Mouse (Mus musculus) embryonic facial prominence, embryonic 11.5 days (tissue): ENCODE results near the gene Srd5a1. TPM values are rescaled to one million over a fixed set of nuclear protein-coding genes. Genes with fewer than 3 reads are reported as not detected.
"Not testable (repeated sequence)": the region's sequence is repeated elsewhere in the genome, so short reads cannot be mapped to it uniquely, and the experiment has no call there.

Experiments
- ATAC-seq: fragments of 200-750 bp; cut with Nextera tagmentation; replicated peaks from 2 replicates; pipeline ENCODE4 v1.8.0; 2017; ENCODE audit warnings: low read depth; ENCODE audit not compliant: insufficient number of reproducible peaks, low FRiP score, low TSS enrichment
- DNase-seq: peaks from one replicate; pipeline ENCODE4 v3.0.0-alpha.2; 2015; ENCODE audit warnings: low spot score
- H3K27ac ChIP-seq: fragments of 300-500 bp; sonication (generic); replicated peaks from 2 replicates; pipeline ENCODE4 v1.5.1; 2014; ENCODE audit warnings: mild to moderate bottlenecking, low read depth, low read length, control low read depth
- H3K27me3 ChIP-seq: fragments of 300-500 bp; sonication (generic); 2 replicates; pipeline ENCODE4 v1.6.1; 2014; ENCODE audit warnings: mild to moderate bottlenecking, low read length, moderate library complexity, mixed read lengths; ENCODE audit not compliant: control insufficient read depth, insufficient read depth
- H3K36me3 ChIP-seq: fragments of 300-500 bp; sonication (generic); replicated peaks from 2 replicates; pipeline ENCODE4 v1.6.1; 2014; ENCODE audit warnings: low read depth, mild to moderate bottlenecking, low read length, moderate library complexity, mixed read lengths; ENCODE audit not compliant: control insufficient read depth, insufficient read depth
- H3K4me1 ChIP-seq: fragments of 300-500 bp; sonication (generic); 2 replicates; pipeline ENCODE4 v1.6.1; 2014; ENCODE audit warnings: low read length, mixed read lengths; ENCODE audit not compliant: control insufficient read depth, insufficient read depth
- H3K4me2 ChIP-seq: fragments of 300-500 bp; sonication (generic); 2 replicates; pipeline ENCODE4 v1.6.1; 2014; ENCODE audit warnings: low read depth, mild to moderate bottlenecking, control low read depth, low read length, moderate library complexity
- H3K4me3 ChIP-seq: fragments of 300-500 bp; sonication (generic); 2 replicates; pipeline ENCODE4 v1.5.1; 2014; ENCODE audit warnings: low read depth, low read length, control low read depth
- H3K9ac ChIP-seq: fragments of 300-500 bp; sonication (generic); replicated peaks from 2 replicates; pipeline ENCODE4 v1.6.1; 2014; ENCODE audit warnings: mild to moderate bottlenecking, control low read depth, low read length
- H3K9me3 ChIP-seq: fragments of 300-500 bp; sonication (generic); replicated peaks from 2 replicates; pipeline ENCODE4 v1.6.1; 2016; ENCODE audit warnings: mild to moderate bottlenecking, low read length, inconsistent platforms, mixed read lengths; ENCODE audit not compliant: control insufficient read depth
- WGBS: fragments of 180-500 bp; shearing (Covaris S2); extraction: QIAGEN DNeasy Blood & Tissue Kit; methylation state at CpG from one replicate; pipeline ENCODE4 v1.1.7; 2014; 5-methylcytosine and 5-hydroxymethylcytosine counted together
- polyA plus RNA-seq: library from polyadenylated mRNA; unstranded; fragments of >200 nt; fragmentation: Nextera tagmentation; extraction: Ambion mirVana; gene quantifications from 2 replicates; pipeline ENCODE4 v1.2.1, GENCODE M21; 2014

Srd5a1 gene
- polyA plus RNA-seq, 1 experiment from 2014 or later: 20.8 TPM

DNA sequence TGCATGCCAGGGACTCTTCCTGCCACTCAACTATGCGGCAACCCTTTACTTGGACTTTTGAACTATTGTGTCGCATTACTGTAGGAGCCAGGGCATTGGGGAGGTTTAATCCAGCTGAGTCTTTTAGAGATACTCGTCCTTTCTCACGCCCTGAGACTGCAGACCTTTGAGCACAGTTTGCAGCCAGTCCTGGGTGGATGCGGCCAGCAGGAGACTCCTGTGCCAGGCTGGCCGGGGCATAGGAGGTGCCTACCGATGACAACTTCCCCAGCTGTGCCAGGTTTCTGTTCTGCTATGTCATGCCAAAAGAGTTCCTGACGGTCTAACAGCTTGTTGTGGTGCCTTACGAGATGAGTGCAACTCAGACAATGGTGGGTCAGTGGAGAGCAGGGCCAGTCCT lies 42.0 kb downstream of the Srd5a1 start:
- WGBS: 84% methylated on average over 9 of the region's 9 CpGs
- Histone ChIP-seq H3K36me3 (no peaks in the 10 kb centered on the region), H3K9me3 (no peaks in the 10 kb centered on the region), H3K4me1 (no peaks in the 10 kb centered on the region), H3K27me3 (no peaks in the 10 kb centered on the region), H3K4me3 (no peak overlapping the region), H3K4me2 (no peak overlapping the region), H3K27ac (no peak overlapping the region), H3K9ac (no peak overlapping the region)
- no peak for ATAC-seq
- no peak for DNase-seq

GRCm38 (mm10) chr13:69565401-69565800 lies 45.8 kb downstream of the Srd5a1 start:
- not testable (repeated sequence) for H3K27me3 ChIP-seq, DNase-seq, H3K4me3 ChIP-seq, H3K4me2 ChIP-seq, H3K9me3 ChIP-seq, ATAC-seq, H3K36me3 ChIP-seq, H3K4me1 ChIP-seq, H3K27ac ChIP-seq, H3K9ac ChIP-seq
- 93% methylated on average over 4 of the region's 4 CpGs for WGBS

- Histone ChIP-seq H3K9ac (no peak overlapping the region), H3K4me2 (no peak overlapping the region), H3K9me3 (no peaks in the 10 kb centered on the region), H3K27ac (no peak overlapping the region), H3K27me3 (no peaks in the 10 kb centered on the region), H3K4me3 (no peak overlapping the region), H3K4me1 (no peaks in the 10 kb centered on the region), H3K36me3 (no peaks in the 10 kb centered on the region)
- DNase-seq (no peak), ATAC-seq (no peak)
Observed at GRCm38 (mm10) chr13:69564573-69564972, 46.7 kb downstream of the Srd5a1 start.

DNA sequence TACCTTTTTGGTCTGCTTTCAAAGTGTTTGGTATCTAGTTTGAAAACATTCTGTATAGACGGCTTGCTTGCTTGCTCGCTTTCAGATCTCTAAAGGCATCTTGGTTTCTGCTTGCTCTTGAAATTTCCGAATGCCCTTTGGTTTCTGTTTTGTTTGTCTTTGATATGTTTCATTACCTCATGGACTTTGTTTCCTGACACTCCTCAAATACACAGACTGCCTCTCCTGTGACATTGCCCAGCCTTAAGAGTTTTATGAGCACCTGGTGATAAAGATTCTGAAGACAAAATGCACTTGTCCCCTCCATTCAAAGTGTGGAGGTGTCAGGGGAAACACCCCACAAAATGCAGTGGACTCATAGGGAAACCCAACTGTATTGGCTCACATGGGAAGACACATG lies 47.3 kb downstream of the Srd5a1 start:
- no peak for ATAC-seq
- 74% methylated on average over 3 of the region's 3 CpGs for WGBS
- H3K9ac ChIP-seq: no peak overlapping the region

DNA sequence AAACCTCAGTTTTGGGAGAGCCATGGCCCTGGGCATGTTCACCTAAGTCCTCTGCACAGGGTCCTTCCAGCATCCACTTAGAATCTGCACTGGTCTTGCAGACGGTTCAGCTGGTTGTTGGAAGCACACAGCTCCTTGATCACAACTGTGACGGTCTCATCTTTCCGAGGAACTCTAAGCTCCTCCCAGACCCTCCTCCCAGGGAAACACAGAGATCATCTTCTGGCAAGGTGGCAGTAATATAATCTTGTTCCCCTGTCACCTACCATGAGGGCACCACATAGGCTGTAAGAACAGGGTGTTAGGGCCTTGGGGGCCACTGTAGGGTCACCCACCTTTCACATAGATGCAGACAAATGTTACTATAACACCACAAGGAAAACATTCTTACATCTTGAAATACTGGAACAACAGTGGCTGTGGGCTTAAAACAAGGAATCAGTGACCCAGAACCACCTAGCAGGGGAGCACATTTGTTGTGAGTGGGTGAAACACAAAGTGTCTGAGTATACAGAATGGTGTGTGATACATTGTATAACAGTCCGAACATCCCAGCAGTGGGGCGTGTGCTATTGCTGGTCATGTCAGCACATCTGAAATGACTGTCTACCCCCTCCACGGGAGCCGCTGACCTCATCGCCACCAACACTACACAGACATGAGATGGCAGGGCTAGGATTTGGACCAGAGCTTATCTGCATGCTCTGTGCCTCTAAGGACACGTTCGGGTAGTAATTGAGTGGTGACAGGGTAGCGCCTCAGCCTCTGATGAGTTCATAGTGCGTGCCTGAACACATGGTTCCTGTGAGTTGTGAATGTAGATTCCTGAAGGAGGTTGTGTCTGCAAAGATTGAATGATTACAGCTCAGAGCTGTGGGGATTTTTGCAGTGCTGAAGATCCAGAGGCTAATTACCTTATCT lies 48.3 kb downstream of the Srd5a1 start:
- ATAC-seq (no peak), DNase-seq (no peak)
- 74% methylated on average over 12 of the region's 12 CpGs for WGBS
- Histone ChIP-seq H3K9me3 (no peaks in the 10 kb centered on the region), H3K36me3 (no peaks in the 10 kb centered on the region), H3K27ac (no peak overlapping the region), H3K4me2 (no peak overlapping the region), H3K4me3 (no peak overlapping the region), H3K4me1 (no peaks in the 10 kb centered on the region), H3K9ac (no peak overlapping the region), H3K27me3 (no peaks in the 10 kb centered on the region)

More for the DNA sequence above, 47.3 kb downstream of the Srd5a1 start:
- no peaks in the 10 kb centered on the region for H3K36me3 ChIP-seq
- no peaks in the 10 kb centered on the region for H3K9me3 ChIP-seq
- no peak overlapping the region for H3K4me3 ChIP-seq
- H3K4me1 ChIP-seq: no peaks in the 10 kb centered on the region
- H3K4me2 ChIP-seq: no peak overlapping the region
- no peaks in the 10 kb centered on the region for H3K27me3 ChIP-seq
- no peak for DNase-seq
- H3K27ac ChIP-seq: no peak overlapping the region

DNA sequence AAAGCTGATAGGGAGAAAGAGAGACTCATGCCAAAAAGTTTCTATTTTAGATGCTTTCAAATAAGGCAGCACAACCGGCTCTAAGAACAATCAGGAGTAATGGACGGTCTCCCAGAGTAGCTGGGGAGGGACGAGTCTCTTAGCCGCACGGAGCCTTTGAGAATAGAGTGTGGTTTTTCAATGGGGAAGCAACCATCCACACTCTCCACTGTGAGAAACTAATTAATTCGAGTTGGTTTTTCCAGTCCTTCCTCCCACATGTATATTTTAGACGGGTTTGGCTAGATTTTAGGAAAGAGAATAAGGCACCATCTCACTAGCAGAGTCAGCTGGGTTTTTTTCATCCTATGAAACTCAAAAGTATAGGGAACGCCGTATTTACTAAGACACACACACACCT lies 49.2 kb downstream of the Srd5a1 start:
- H3K9ac ChIP-seq: no peak overlapping the region
- H3K4me1 ChIP-seq: no peaks in the 10 kb centered on the region
- no peak overlapping the region for H3K4me3 ChIP-seq
- DNase-seq (no peak), ATAC-seq (no peak)
- H3K9me3 ChIP-seq: no peaks in the 10 kb centered on the region
- H3K4me2 ChIP-seq: no peak overlapping the region
- H3K36me3 ChIP-seq: no peaks in the 10 kb centered on the region
- 87% methylated on average over 9 of the region's 9 CpGs for WGBS
- no peak overlapping the region for H3K27ac ChIP-seq
- no peaks in the 10 kb centered on the region for H3K27me3 ChIP-seq

DNA sequence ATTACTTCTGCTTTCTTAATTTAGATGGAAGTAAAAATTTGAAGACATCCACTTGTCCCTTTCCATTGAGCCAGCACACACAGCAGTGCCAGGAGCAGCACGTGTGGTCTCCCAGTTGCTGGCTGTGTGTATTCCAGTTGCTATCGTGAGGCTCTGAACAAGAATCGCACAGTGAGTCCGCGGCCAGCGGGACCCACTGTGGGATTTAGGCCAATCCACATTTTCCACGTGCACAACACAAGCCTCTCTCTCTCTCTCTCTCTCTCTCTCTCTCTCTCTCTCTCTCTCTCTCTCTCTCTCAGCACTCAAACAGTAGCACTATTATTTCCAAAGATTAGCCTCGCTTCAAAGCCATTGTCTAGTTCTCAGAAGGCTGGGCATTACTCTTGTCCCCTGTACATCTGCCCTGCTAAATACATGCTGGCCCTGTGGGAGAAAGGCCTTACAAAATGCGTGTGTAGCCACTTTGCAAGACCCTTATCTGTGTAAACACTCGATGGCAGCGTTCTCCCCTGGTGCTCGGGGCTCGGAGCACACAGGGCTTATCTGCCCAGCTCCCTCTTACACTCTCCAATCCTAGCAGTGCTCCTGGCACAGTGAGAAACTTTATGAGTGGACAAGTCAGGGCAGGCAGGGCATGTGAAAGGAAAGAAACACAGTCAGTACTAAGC lies 51.8 kb downstream of the Srd5a1 start:
- Histone ChIP-seq H3K4me2 (no peak overlapping the region), H3K9me3 (no peaks in the 10 kb centered on the region), H3K9ac (no peak overlapping the region), H3K27me3 (no peaks in the 10 kb centered on the region), H3K36me3 (no peaks in the 10 kb centered on the region), H3K4me3 (no peak overlapping the region), H3K4me1 (no peaks in the 10 kb centered on the region), H3K27ac (no peak overlapping the region)
- DNase-seq (no peak), ATAC-seq (no peak)
- 58% methylated on average over 13 of the region's 13 CpGs for WGBS

GRCm38 (mm10) chr13:69558098-69558660 lies 53.1 kb downstream of the Srd5a1 start:
- no peaks in the 10 kb centered on the region for H3K4me1 ChIP-seq
- H3K9me3 ChIP-seq: no peaks in the 10 kb centered on the region
- no peaks in the 10 kb centered on the region for H3K27me3 ChIP-seq
- DNase-seq (no peak), ATAC-seq (no peak)
- 79% methylated on average over 6 of the region's 6 CpGs for WGBS
- H3K36me3 ChIP-seq: no peaks in the 10 kb centered on the region
- no peak overlapping the region for H3K27ac ChIP-seq
- no peak overlapping the region for H3K4me3 ChIP-seq
- no peak overlapping the region for H3K4me2 ChIP-seq
- no peak overlapping the region for H3K9ac ChIP-seq
